Mouse (Mus musculus) heart, embryonic 10.5 days (tissue): Measurements from ENCODE around the gene 4930572O03Rik. TPM values are rescaled to one million over a fixed set of nuclear protein-coding genes. Genes with fewer than 3 reads are reported as not detected.
"Not testable (repeated sequence)": the region's sequence is repeated elsewhere in the genome, so short reads cannot be mapped to it uniquely, and the experiment has no call there.

ENCODE experiments used
- DNase-seq: peaks from one replicate; pipeline ENCODE4 v3.0.0-alpha.2; 2017; ENCODE audit warnings: low spot score
- H3K27ac ChIP-seq: fragments of 300-500 bp; sonication (generic); 2 replicates; pipeline ENCODE4 v1.5.1; 2016; ENCODE audit warnings: mild to moderate bottlenecking
- H3K27me3 ChIP-seq: fragments of 300-500 bp; sonication (generic); 2 replicates; pipeline ENCODE4 v1.6.1; 2016; ENCODE audit warnings: mild to moderate bottlenecking; ENCODE audit not compliant: poor library complexity, insufficient read depth, severe bottlenecking
- H3K36me3 ChIP-seq: fragments of 300-500 bp; sonication (generic); 2 replicates; pipeline ENCODE4 v1.6.1; 2016; ENCODE audit warnings: mild to moderate bottlenecking, moderate library complexity
- H3K4me1 ChIP-seq: fragments of 300-500 bp; sonication (generic); 2 replicates; pipeline ENCODE4 v1.6.1; 2016; ENCODE audit warnings: mild to moderate bottlenecking
- H3K4me3 ChIP-seq: fragments of 300-500 bp; sonication (generic); 2 replicates; pipeline ENCODE4 v1.5.1; 2016; ENCODE audit warnings: mild to moderate bottlenecking, moderate library complexity
- H3K9me3 ChIP-seq: fragments of 300-500 bp; sonication (generic); 2 replicates; pipeline ENCODE4 v1.6.1; 2016; ENCODE audit warnings: mild to moderate bottlenecking, moderate library complexity
- WGBS: fragments of 180-500 bp; shearing (Covaris S2); methylation state at CpG from one replicate; pipeline ENCODE4 v1.1.7; 2016; 5-methylcytosine and 5-hydroxymethylcytosine counted together
- polyA plus RNA-seq: library from polyadenylated mRNA; unstranded; fragments of >200 nt; fragmentation: Nextera tagmentation; extraction: Ambion mirVana; gene quantifications from 2 replicates; pipeline ENCODE4 v1.2.1, GENCODE M21; 2016

Gene 4930572O03Rik
- polyA plus RNA-seq, 1 experiment from 2014 or later: not detected

DNA sequence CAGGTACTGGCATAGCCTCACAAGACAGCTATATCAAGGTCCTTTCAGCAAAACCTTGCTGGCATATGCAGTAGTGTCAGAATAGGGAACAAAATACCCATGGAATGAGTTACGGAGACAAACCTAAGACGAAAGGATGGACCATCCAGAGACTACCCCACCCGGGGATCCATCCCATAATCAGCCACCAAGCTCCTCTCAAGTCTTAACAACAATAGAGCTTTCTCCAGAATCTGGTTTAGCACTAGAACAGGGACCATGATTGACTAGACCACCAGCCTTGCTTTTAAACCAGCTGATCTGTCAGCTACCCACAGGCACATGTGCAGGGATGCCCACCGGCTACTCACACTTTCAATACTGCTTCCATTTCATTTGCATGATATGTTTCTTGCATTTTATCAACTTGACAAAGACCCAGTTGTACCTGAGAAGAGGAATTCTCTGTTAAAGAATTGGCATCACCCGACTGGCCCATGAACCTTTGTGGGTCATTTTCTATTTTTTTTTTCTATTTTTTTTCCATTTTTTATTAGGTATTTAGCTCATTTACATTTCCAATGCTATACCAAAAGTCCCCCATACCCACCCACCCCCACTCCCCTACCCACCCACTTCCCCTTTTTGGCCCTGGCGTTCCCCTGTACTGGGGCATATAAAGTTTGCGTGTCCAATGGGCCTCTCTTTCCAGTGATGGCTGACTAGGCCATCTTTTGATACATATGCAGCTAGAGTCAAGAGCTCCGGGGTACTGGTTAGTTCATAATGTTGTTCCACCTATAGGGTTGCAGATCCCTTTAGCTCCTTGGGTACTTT, 17.8 kb upstream of the 4930572O03Rik start:
- H3K27ac ChIP-seq, DNase-seq, H3K27me3 ChIP-seq, H3K4me1 ChIP-seq, H3K36me3 ChIP-seq, H3K4me3 ChIP-seq: not testable (repeated sequence)
- H3K9me3 ChIP-seq: peaks cover 11% of the 10 kb centered on the region; the same call in 1 of the 2 replicates
- 87% methylated on average over 5 of the region's 8 CpGs for WGBS

- DNase-seq: not testable (repeated sequence)
- 71% methylated on average over 2 of the region's 2 CpGs for WGBS
Observed at GRCm38 (mm10) chr5:15673989-15674388, 17.1 kb upstream of the 4930572O03Rik start.

GRCm38 (mm10) chr5:15670789-15671188, 13.9 kb upstream of the 4930572O03Rik start:
- DNase-seq: peak; percentile 73
- H3K36me3 ChIP-seq, H3K27ac ChIP-seq, H3K27me3 ChIP-seq, H3K4me3 ChIP-seq, H3K9me3 ChIP-seq, H3K4me1 ChIP-seq: not testable (repeated sequence)
- 83% methylated on average over 9 of the region's 18 CpGs for WGBS

More at GRCm38 (mm10) chr5:15673989-15674388, 17.1 kb upstream of the 4930572O03Rik start:
- not testable (repeated sequence) for H3K27me3 ChIP-seq, H3K36me3 ChIP-seq, H3K27ac ChIP-seq, H3K4me3 ChIP-seq, H3K9me3 ChIP-seq, H3K4me1 ChIP-seq

DNA sequence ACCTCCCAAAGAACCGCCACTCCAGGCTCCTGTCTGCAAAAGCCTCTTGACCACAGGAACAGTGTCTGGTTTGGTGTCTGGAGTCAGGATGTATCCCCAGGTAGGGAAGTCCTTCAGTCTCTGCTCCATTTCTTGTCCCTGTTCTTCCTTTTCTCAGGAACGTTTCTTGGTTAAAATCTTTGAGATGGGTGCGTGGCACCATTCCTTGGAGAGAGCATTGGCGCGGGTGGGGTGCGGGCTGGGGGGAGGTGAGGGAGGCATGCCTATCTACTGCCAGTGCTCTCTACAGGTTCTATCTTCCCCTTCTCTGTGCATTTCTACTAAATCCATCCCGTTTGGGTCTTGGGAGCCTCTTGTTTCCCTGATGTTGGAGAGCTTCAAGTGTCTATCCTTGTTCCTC, 7.0 kb upstream of the 4930572O03Rik start:
- not testable (repeated sequence) for H3K27ac ChIP-seq, H3K4me1 ChIP-seq, H3K36me3 ChIP-seq, H3K4me3 ChIP-seq, H3K27me3 ChIP-seq, H3K9me3 ChIP-seq
- WGBS: 67% methylated on average over 7 of the region's 7 CpGs
- DNase-seq: peak; percentile 78

DNA sequence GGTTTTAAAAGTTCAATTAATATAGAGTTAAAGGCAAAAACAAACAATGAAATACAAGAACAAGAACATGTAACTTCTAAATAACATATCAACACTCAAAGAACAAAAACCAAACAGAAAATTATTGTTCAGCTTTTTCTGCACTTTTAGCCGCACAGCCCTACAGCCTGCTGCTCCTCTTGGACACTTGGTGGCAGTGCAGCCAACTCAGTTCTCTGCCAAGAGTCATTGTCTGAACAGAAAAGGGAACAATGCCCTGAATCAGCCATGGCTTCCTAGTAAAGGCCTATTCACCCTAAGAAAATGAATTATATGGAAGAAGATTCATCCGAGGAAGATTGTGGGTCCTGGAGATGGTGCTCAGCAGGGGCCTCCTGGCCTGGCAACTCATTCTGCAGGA, 4.5 kb downstream of the 4930572O03Rik start:
- not testable (repeated sequence) for H3K36me3 ChIP-seq, H3K27me3 ChIP-seq, H3K4me1 ChIP-seq, H3K9me3 ChIP-seq, H3K27ac ChIP-seq, DNase-seq, H3K4me3 ChIP-seq
- WGBS: 72% methylated on average over 2 of the region's 2 CpGs

- WGBS: 27% methylated on average over 6 of the region's 6 CpGs
- DNase-seq: not testable (repeated sequence)
Observed at GRCm38 (mm10) chr5:15645707-15646106, 11.2 kb downstream of the 4930572O03Rik start.

DNA sequence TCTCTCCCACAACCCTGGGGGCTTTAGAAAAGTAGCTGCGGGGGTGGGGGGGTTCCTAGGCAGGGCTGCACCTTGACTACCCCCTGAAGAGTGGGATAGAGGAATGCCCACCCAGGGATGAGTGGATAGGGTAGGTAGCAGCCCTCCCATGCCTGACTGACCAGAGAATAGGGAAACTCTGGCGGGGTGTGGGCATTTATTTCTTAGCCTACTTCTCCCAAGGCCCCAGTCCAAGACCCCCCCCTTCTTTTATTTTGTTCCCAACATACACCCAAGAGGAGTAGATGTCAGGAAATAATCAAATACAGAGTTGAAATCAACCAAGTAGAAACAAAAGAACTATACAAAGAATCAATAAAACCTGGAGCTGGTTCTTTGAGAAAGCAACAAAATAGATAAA, 19.2 kb downstream of the 4930572O03Rik start:
- not testable (repeated sequence) for H3K27ac ChIP-seq, H3K36me3 ChIP-seq, H3K4me1 ChIP-seq, H3K9me3 ChIP-seq, H3K4me3 ChIP-seq, H3K27me3 ChIP-seq
- peak; percentile 77 for DNase-seq
- WGBS: 58% methylated on average over 2 of the region's 2 CpGs

More at GRCm38 (mm10) chr5:15645707-15646106, 11.2 kb downstream of the 4930572O03Rik start:
- H3K27me3 ChIP-seq, H3K4me3 ChIP-seq, H3K36me3 ChIP-seq, H3K4me1 ChIP-seq, H3K27ac ChIP-seq, H3K9me3 ChIP-seq: not testable (repeated sequence)

DNA sequence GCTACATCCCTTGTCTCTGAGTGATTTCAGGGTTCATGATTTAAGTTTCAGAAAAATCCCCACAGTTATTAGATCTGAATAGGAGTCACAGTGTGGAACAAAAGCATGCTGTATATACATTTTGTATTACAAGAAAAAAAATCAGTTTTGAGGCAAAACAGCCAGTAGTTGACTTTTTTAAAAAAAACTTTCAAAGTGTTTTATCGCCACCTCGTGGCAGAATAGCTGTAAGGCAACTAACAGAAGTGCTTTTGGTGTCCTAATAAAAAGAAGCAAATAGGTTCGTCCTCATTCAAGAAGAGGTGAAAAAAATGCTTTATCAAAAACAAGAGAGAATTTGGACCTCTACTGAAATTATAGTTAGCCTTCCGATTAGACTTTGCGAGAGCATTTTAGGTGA, 26.8 kb downstream of the 4930572O03Rik start:
- H3K4me1 ChIP-seq, H3K4me3 ChIP-seq, H3K27me3 ChIP-seq, H3K36me3 ChIP-seq, DNase-seq, H3K27ac ChIP-seq, H3K9me3 ChIP-seq: not testable (repeated sequence)
- 28% methylated on average over 5 of the region's 5 CpGs for WGBS

DNA sequence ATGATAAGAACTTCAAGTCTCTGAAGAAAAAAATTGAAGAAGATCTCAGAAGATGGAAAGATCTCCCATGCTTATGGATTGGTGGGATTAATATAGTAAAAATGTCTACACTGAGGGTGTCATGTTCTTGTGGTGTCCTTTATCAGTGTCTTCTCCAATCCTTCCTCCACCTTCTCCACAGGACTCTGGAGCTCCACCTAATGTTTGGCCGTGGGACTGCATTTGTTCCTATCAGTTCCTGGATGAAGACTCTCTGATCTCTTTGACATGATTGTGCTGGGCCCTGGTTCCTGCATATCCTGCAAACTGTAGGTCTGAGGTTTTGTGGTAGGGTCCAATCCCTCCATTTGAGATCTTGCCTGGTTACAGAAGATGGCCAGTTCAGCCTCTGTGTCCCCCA, 28.7 kb downstream of the 4930572O03Rik start:
- not testable (repeated sequence) for H3K9me3 ChIP-seq, H3K36me3 ChIP-seq, H3K27ac ChIP-seq, H3K4me1 ChIP-seq, H3K4me3 ChIP-seq, DNase-seq, H3K27me3 ChIP-seq
- 21% methylated on average over 1 of the region's 1 CpGs for WGBS

GRCm38 (mm10) chr5:15618764-15619163, 38.1 kb downstream of the 4930572O03Rik start, which contains the start of gene Speer4d:
TSS of gene Speer4d (plus strand) at chr5:15619064.
- H3K27ac ChIP-seq, H3K9me3 ChIP-seq, H3K27me3 ChIP-seq, H3K4me1 ChIP-seq, H3K4me3 ChIP-seq, DNase-seq, H3K36me3 ChIP-seq: not testable (repeated sequence)
- 60% methylated on average over 1 of the region's 1 CpGs for WGBS

- H3K27ac ChIP-seq, H3K27me3 ChIP-seq, H3K9me3 ChIP-seq, H3K4me1 ChIP-seq, H3K36me3 ChIP-seq, H3K4me3 ChIP-seq, DNase-seq: not testable (repeated sequence)
- WGBS: 71% methylated on average over 3 of the region's 3 CpGs
Observed at GRCm38 (mm10) chr5:15616195-15616594, 40.7 kb downstream of the 4930572O03Rik start.

DNA sequence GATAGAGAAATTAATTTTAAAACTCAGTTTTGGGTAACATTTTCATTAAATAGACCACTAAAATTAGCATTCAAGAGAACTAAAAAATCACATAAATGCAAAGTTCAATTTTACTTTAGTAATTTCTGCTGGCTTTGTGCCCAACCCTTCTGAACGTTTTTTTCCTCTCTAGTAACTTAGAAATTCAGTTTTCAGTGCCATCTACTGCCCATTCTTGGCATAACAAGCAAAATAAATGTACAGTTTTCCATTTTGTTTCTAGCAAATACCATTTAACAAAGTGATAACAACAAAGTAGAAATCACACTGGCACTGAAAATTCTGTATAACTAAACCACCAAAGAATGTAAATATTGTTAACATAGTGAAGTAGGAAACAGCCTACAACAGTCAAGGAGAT, 46.2 kb downstream of the 4930572O03Rik start:
- H3K27ac ChIP-seq, H3K4me3 ChIP-seq, DNase-seq, H3K4me1 ChIP-seq, H3K27me3 ChIP-seq, H3K36me3 ChIP-seq, H3K9me3 ChIP-seq: not testable (repeated sequence)
- WGBS: 10% methylated on average over 1 of the region's 1 CpGs

- peaks cover 11% of the 10 kb centered on the region for H3K9me3 ChIP-seq
- H3K4me1 ChIP-seq, H3K36me3 ChIP-seq, H3K4me3 ChIP-seq, DNase-seq, H3K27me3 ChIP-seq, H3K27ac ChIP-seq: not testable (repeated sequence)
- 61% methylated on average over 6 of the region's 6 CpGs for WGBS
Observed at GRCm38 (mm10) chr5:15606677-15607076, 50.2 kb downstream of the 4930572O03Rik start.

DNA sequence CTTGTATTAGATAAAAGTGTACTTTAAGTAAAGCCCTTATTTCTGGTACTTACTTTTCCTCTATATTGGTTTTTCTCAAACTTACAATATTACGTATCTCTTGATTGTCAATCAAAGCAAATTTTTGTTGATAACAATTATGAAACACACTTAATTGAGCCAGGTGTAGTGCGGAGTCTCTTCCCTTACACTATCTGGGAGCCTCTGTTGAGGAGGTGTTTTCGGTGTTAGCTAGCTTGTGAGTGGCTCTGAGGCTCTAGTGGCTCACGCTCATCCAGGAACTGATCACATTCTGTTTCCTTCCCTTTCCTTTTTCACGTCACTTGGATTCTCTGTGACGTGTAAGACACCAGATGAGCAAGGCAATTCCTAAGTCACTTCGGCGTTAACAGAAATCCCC, 53.3 kb downstream of the 4930572O03Rik start:
- 65% methylated on average over 8 of the region's 8 CpGs for WGBS
- H3K9me3 ChIP-seq: peaks cover 17% of the 10 kb centered on the region
- not testable (repeated sequence) for H3K27me3 ChIP-seq, H3K36me3 ChIP-seq, H3K4me1 ChIP-seq, H3K27ac ChIP-seq, H3K4me3 ChIP-seq
- DNase-seq: peak; percentile 38
